Mouse (Mus musculus) adrenal gland, postnatal 4 days (tissue): ENCODE measurements around the gene Ccz1. TPM values are rescaled to one million over a fixed set of nuclear protein-coding genes. Genes with fewer than 3 reads are reported as not detected.
A peak's percentile ranks its signal among the peaks of the same experiment; 100 is the strongest.

ENCODE experiments used
- DNase-seq, 2 experiments: peaks; one replicate each; pipeline ENCODE4 v3.0.0; 2021 to 2022; ENCODE audit warnings: low spot score in 2 of 2, mixed read lengths in 2 of 2
- total RNA-seq, 2 experiments: library from RNA; stranded (reverse); gene quantifications; 2 replicates each; pipeline ENCODE4 v1.2.3; 2021

Gene Ccz1
- total RNA-seq, 2 experiments from 2014 or later, result 74.8 to 76.8 TPM

- DNase-seq, result no peak
Observed at GRCm38 (mm10) chr5:143994632-143995365, 19.9 kb downstream of the Ccz1 start.

- no peak for DNase-seq
Observed at GRCm38 (mm10) chr5:143993849-143994248, 20.8 kb downstream of the Ccz1 start.

- DNase-seq, result no peak
Observed at GRCm38 (mm10) chr5:143993260-143993659, 21.4 kb downstream of the Ccz1 start.

- no peak for DNase-seq
Observed at GRCm38 (mm10) chr5:143992661-143993060, 22.0 kb downstream of the Ccz1 start.

GRCm38 (mm10) chr5:143990086-143990485, 24.6 kb downstream of the Ccz1 start:
- DNase-seq, result no peak

- no peak for DNase-seq
Observed at GRCm38 (mm10) chr5:143989046-143989445, 25.6 kb downstream of the Ccz1 start.

GRCm38 (mm10) chr5:143987596-143987995, 27.1 kb downstream of the Ccz1 start:
- DNase-seq, result no peak

- peak in 1 of 2 experiments; percentile 45 for DNase-seq
Observed at GRCm38 (mm10) chr5:143985381-143985780, 29.3 kb downstream of the Ccz1 start.

GRCm38 (mm10) chr5:143982361-143982760, 32.3 kb downstream of the Ccz1 start:
- no peak for DNase-seq

- no peak for DNase-seq
Observed at GRCm38 (mm10) chr5:143980858-143981257, 33.8 kb downstream of the Ccz1 start.

GRCm38 (mm10) chr5:143976726-143977431, 37.8 kb downstream of the Ccz1 start:
- no peak for DNase-seq

GRCm38 (mm10) chr5:143976232-143976631, 38.4 kb downstream of the Ccz1 start:
- DNase-seq, result no peak

GRCm38 (mm10) chr5:143975631-143975933, 39.1 kb downstream of the Ccz1 start:
- DNase-seq, result no peak

- peak in 1 of 2 experiments; percentile 35 for DNase-seq
Observed at GRCm38 (mm10) chr5:143974931-143975630, 39.6 kb downstream of the Ccz1 start.

GRCm38 (mm10) chr5:143972628-143973027, 42.0 kb downstream of the Ccz1 start:
- no peak for DNase-seq

- DNase-seq, result no peak
Observed at GRCm38 (mm10) chr5:143966671-143967070, 48.0 kb downstream of the Ccz1 start.

- peak in 1 of 2 experiments; percentile 33 for DNase-seq
Observed at GRCm38 (mm10) chr5:143965586-143966345, 48.9 kb downstream of the Ccz1 start.

GRCm38 (mm10) chr5:143961176-143961575, 53.5 kb downstream of the Ccz1 start:
- no peak for DNase-seq

GRCm38 (mm10) chr5:143959551-143959950, 55.1 kb downstream of the Ccz1 start:
- DNase-seq, result no peak

- DNase-seq, result no peak
Observed at GRCm38 (mm10) chr5:143957101-143957500, 57.6 kb downstream of the Ccz1 start.

GRCm38 (mm10) chr5:143950016-143950415, 64.7 kb downstream of the Ccz1 start:
- no peak for DNase-seq
